Comparison of ENCODE assay signal across 20 mouse cellular contexts in the genomic region with DNA sequence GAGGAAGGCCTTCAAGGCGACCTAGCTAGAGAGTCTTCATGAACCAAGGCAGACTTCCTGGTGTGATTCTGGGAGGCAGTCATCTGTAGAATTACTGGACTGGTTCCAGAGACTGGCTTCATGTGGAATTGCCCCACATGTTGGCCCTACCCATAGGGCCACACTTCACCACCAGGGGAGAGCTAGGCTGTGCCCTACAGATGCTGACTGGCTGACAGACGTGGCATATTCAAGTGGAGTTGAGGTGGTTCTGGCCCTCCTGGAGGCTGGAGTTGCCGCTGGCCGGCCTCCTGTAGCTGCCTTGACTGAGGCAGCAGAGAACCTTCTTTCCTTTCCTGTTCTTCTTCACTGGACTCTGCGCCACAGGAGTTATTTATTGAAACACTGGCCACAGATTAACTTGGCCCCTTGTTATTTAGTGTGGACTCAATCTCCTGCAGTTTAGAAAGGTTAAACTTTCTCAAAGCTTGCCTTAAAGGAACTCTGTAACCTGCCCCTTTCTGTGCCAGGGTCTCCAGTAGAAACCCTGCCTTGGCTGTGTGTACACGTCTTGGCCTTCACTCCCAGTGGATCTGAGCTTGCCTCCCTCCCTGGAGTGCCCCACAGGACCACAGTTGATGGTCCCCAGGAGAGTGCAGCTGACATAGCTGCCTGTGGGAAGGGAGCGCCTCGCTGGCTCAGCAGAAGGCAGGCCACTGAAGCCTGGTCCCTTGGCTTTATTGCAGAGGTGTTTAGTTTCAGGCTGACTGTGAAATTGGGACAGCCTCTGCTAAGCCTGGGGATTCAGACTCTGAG. TPM values are rescaled to one million over a fixed set of nuclear protein-coding genes. Genes with fewer than 3 reads are reported as not detected.
DNase-seq lines count a peak whose midpoint lies in the region; ATAC-seq and TF ChIP-seq lines count a peak whose summit lies in the region.
"Had no signal": no experiment of that assay in that cellular context is flagged by ENCODE, and none has a peak within 500 bp of the region (broad histone marks: within the 10 kb centered on the region; RNA-seq: fewer than 3 reads in every experiment).

No protein-coding gene starts in this region.

- peak; percentile 64 for ATAC-seq in liver, embryonic 16.5 days (ENCODE audit: low read depth)
- ATAC-seq: activated CD4-positive, CD25-positive, alpha-beta regulatory T cell, adult 4 months had no signal

- no peaks in the 10 kb centered on the region for H3K36me3 ChIP-seq in liver, embryonic 16.5 days (ENCODE audit: control insufficient read depth, insufficient read depth)

- H3K4me1 ChIP-seq in liver, embryonic 16.5 days (ENCODE audit: control insufficient read depth, low read depth, low read length), result peaks cover 5% of the 10 kb centered on the region
- H3K4me1 ChIP-seq: midbrain, embryonic 12.5 days had no signal

- DNase-seq in gastrocnemius, adult 2 months, result peak; percentile 40
- DNase-seq in gastrocnemius, postnatal 10 days, result no peak
- peak; percentile 87 to 93 for DNase-seq in kidney, adult 8-10 months
- peak; percentile 78 to 91 for DNase-seq in kidney, postnatal 36 days
- DNase-seq in heart, adult 8-10 months (ENCODE audit: low spot score), result no peak
- no peak for DNase-seq in thymus, postnatal 36 days
- no peak for DNase-seq in heart, adult 18-20 months
- DNase-seq: cerebellum, postnatal 36 days; heart, adult 11 months; lung, adult 2 months; right cerebral cortex, adult 18-20 months; thymus, postnatal 4 days had no signal

- no peak for TF ChIP-seq CTCF in gastrocnemius, adult 2 months (IDR thresholded peaks at IDR 0.05)

- no peak overlapping the region for H3K4me3 ChIP-seq in gastrocnemius, adult 2 months
- no peak overlapping the region for H3K4me3 ChIP-seq in liver, embryonic 16.5 days (ENCODE audit: low read depth, low read length)
- H3K4me3 ChIP-seq: embryonic facial prominence, embryonic 15.5 days; forebrain, embryonic 12.5 days; hindbrain, embryonic 15.5 days; midbrain, embryonic 12.5 days; myocyte had no signal

- H3K4me2 ChIP-seq in liver, embryonic 16.5 days (ENCODE audit: low read depth, low read length), result no peak overlapping the region
- H3K4me2 ChIP-seq: embryonic facial prominence, embryonic 15.5 days; forebrain, embryonic 12.5 days; hindbrain, embryonic 15.5 days; midbrain, embryonic 12.5 days had no signal

- H3K9me3 ChIP-seq in liver, embryonic 16.5 days (replicated peaks; ENCODE audit: control insufficient read depth, low read length), result no peaks in the 10 kb centered on the region
- H3K9me3 ChIP-seq: embryonic facial prominence, embryonic 15.5 days; forebrain, embryonic 12.5 days; hindbrain, embryonic 15.5 days; midbrain, embryonic 12.5 days had no signal

- H3K27ac ChIP-seq in gastrocnemius, adult 2 months, result peak overlapping the region; percentile 9
- peak overlapping the region; percentile 62 for H3K27ac ChIP-seq in liver, embryonic 16.5 days (ENCODE audit: low read length)
- H3K27ac ChIP-seq: embryonic facial prominence, embryonic 15.5 days; forebrain, embryonic 12.5 days; hindbrain, embryonic 15.5 days; macrophage; midbrain, embryonic 12.5 days had no signal

- intact Hi-C loops in gastrocnemius, adult 2 months (cut with DNase I), result no loop called here

- H3K27me3 ChIP-seq in liver, embryonic 16.5 days (ENCODE audit: control insufficient read depth, insufficient read depth, low read depth, low read length), result no peaks in the 10 kb centered on the region
- H3K27me3 ChIP-seq: embryonic facial prominence, embryonic 15.5 days; forebrain, embryonic 12.5 days; hindbrain, embryonic 15.5 days; midbrain, embryonic 12.5 days had no signal

- 74% methylated on average over 8 of the region's 8 CpGs for WGBS in liver, embryonic 16.5 days (ENCODE audit: insufficient replicate concordance)

- H3K9ac ChIP-seq in liver, embryonic 16.5 days (ENCODE audit: low read depth, low read length), result no peak overlapping the region
- H3K9ac ChIP-seq: embryonic facial prominence, embryonic 15.5 days; forebrain, embryonic 12.5 days; hindbrain, embryonic 15.5 days; midbrain, embryonic 12.5 days had no signal

RNA-seq across cellular contexts. Expression of a gene that starts 10.1 kb away (rescaled TPM):
- total RNA-seq in gastrocnemius, adult 2 months (2021), result 1 to 10 TPM; 5.1 to 6.1 TPM
- 10 to 100 TPM; 11.8 to 14.2 TPM for total RNA-seq in gastrocnemius, postnatal 10 days (2021)
- 5.0 and 5.7 TPM in 2 replicates for polyA plus RNA-seq in liver, embryonic 16.5 days (2015; fragmentation: Nextera tagmentation; extraction: Ambion mirVana)
- total RNA-seq in heart, adult 8-10 months (2022), result 10 to 100 TPM; 11.7 to 13.0 (median 12.1) TPM
- total RNA-seq in heart, adult 18-20 months (2021), result 10 to 100 TPM; 10.1 to 11.6 TPM

RNA-seq across cellular contexts. Expression of a gene that starts 11.2 kb away (rescaled TPM):
- 10 to 100 TPM; 59.8 to 61.0 TPM for total RNA-seq in gastrocnemius, adult 2 months (2021)
- total RNA-seq in gastrocnemius, postnatal 10 days (2021), result 10 to 100 TPM; 65.1 to 69.1 TPM
- polyA plus RNA-seq in liver, embryonic 16.5 days (2015; fragmentation: Nextera tagmentation; extraction: Ambion mirVana), result 45.2 and 48.6 TPM in 2 replicates
- 10 to 100 TPM; 86.7 to 93.0 (median 89.0) TPM for total RNA-seq in heart, adult 8-10 months (2022)
- total RNA-seq in heart, adult 18-20 months (2021), result 10 to 100 TPM; 86.6 to 89.7 TPM

RNA-seq across cellular contexts. Expression of a gene that starts 56.7 kb away (rescaled TPM):
- total RNA-seq in gastrocnemius, adult 2 months (2021), result under 1 TPM; 0.17 to 0.18 TPM
- under 1 TPM; 0.35 to 0.56 TPM for total RNA-seq in gastrocnemius, postnatal 10 days (2021)
- 0.36 and 0.40 TPM in 2 replicates for polyA plus RNA-seq in liver, embryonic 16.5 days (2015; fragmentation: Nextera tagmentation; extraction: Ambion mirVana)
- under 1 TPM; 0.44 to 0.66 (median 0.48) TPM for total RNA-seq in heart, adult 8-10 months (2022)
- under 1 TPM; 0.69 TPM for total RNA-seq in heart, adult 18-20 months (2021)
- polyA plus RNA-seq: activated CD4-positive, CD25-positive, alpha-beta regulatory T cell, adult 4 months had no signal

Comparison
In these comparisons a context has a peak if more than half of its experiments do, and no peak if none do; other contexts are left out.
1. DNase-seq: peak in gastrocnemius, adult 2 months (single experiment), kidney, adult 8-10 months (2 of 2) and kidney, postnatal 36 days (2 of 2); none in gastrocnemius, postnatal 10 days (single experiment), heart, adult 8-10 months (single experiment), thymus, postnatal 36 days (0 of 2) and heart, adult 18-20 months (0 of 2).